Mouse (Mus musculus): Measurements from ENCODE around the gene Gstm1.

DNA sequence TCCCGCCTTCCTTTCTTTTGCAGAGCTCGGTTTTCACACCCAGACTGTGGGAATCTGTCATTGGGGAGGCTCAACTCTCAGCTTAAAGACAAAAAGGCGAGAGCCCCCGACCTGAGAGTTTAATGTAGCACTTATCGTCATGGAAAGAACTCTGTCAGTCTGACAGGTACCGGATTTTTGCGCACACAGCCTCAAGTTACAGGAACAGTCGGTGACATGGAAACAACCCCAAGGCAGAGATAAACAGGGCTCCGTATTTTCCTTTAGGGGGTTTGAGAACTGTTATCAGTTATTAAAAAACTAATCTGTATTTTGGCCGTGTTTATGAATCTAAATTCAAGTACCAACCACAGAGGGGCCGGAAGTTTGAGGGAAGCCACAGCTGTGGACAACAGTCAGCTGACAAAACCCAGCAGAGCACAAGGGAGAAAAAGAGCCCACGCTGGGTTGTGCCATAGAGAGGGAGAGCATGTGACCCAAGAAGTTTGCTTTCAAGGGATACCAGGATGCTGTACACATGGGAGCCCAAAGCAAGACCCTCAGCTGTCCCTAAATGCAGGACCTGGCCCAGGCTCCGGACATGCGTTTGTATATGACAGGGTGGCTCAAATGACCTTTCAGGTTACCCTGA lies 532 bp upstream of the Gstm1 start:
- TF ChIP-seq CTCF (IDR thresholded peaks at IDR 0.05; ENCODE audit: low read depth) (no peak), EP300 (optimal IDR thresholded peaks at IDR 0.05) (no peak)
